Mouse (Mus musculus) spleen, adult 2 months (tissue): ENCODE data around the gene Svopl.

ENCODE experiments used
- CTCF ChIP-seq: fragments of 200-500 bp; IDR thresholded peaks from 2 replicates; pipeline ENCODE4 v1.5.1; 2011; ENCODE audit warnings: mild to moderate bottlenecking, inconsistent platforms; ENCODE audit not compliant: insufficient read depth, insufficient read length, insufficient replicate concordance; ENCODE audit errors: extremely low read depth
- POLR2A ChIP-seq: fragments of 200-500 bp; IDR thresholded peaks from 2 replicates; pipeline ENCODE4 v1.6.1; 2011; ENCODE audit warnings: low read depth, low read length, inconsistent platforms

- TF ChIP-seq CTCF (no peak), POLR2A (no peak)
Measured at GRCm38 (mm10) chr6:38065122-38065500, 18.3 kb upstream of the Svopl start.
